Mouse (Mus musculus) heart, postnatal 10 days (tissue): Measurements from ENCODE around the gene Gm4513. TPM values are rescaled to one million over a fixed set of nuclear protein-coding genes. Genes with fewer than 3 reads are reported as not detected.
"Not testable (repeated sequence)": the region's sequence is repeated elsewhere in the genome, so short reads cannot be mapped to it uniquely, and the experiment has no call there.

ENCODE experiments used
- DNase-seq, 2 experiments: peaks; one replicate each; pipeline ENCODE4 v3.0.0; 2021
- intact Hi-C: fragments of 180-260 bp; cut with DNase I; formaldehyde crosslinking; loops from one replicate; pipeline ENCODE4 v1.15.1; 2025
- total RNA-seq, 2 experiments: library from RNA; stranded (reverse); gene quantifications; 2 replicates each; pipeline ENCODE4 v1.2.3; 2021

Gene Gm4513
- not detected for total RNA-seq

DNA sequence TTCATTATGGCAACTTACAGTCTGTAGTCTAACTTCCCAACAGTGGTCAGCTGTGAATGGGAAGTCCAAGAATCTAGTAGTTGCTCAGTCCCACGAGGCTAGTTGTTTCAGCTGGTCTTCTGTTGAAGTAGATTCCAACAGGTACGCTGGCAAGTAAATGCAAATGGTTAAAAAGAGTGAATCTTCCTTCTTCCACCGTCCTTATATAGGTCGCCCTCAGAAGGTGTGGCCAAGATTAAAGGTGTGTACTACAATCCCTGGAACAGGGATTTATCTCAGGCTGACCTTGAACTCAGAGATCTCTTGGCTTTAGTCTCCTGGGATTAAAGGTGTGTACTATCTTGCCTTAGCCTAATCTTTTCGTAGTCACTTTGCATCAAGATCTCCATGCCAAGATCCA, at the start of gene Gm4513:
Gene Gm4513 (minus strand): TSS at position 101 of the 400 bp plus-strand sequence.
- DNase-seq, intact Hi-C loops: not testable (repeated sequence)

DNA sequence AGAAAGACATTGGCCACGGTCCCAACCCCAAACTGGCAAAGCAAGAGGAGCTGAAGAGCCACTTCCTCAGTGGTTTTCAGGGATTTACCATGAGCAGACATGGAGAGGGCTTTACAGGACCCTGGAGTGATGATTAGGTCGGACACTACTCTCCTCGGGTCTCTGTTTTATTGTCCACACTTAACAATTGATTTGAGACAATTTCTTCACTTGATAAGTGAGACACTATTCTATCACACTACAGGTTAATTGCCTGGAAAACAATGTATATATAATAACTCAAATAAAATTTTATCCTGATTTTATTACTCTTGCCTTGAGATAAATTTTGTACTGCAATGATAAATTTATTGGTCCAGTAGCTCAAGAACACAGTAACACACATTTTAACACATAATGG, 22.7 kb downstream of the Gm4513 start, which contains the start of gene Gm4141:
Gene Gm4141 (minus strand): TSS at position 101 of the 400 bp plus-strand sequence.
- DNase-seq, intact Hi-C loops: not testable (repeated sequence)

DNA sequence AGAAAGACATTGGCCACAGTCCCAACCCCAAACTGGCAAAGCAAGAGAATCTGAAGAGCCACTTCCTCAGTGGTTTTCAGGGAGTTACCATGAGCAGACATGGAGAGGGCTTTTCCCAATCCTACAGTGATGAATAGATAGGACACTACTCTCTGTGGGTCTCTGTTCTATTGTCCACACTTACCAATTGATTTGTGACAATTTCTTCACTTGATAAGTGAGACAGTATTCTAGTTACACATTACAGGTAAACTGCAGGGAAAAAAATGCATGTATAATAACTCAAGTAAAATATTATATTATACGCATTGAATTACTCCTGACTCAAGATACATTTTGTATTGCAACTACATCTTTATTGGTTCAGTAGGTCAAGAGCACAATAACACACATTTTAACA, 53.2 kb downstream of the Gm4513 start, which contains the start of gene Gm5726:
Gene Gm5726 (minus strand): TSS at position 101 of the 400 bp plus-strand sequence.
- intact Hi-C loops, DNase-seq: not testable (repeated sequence)

Other genes with a start within 250 kb of the Gm4513 start
- not detected for gene Gm5728, start 223.6 kb downstream of the Gm4513 start, total RNA-seq
- gene Vmn1r100, start 181.1 kb downstream of the Gm4513 start, total RNA-seq, result not detected
- not detected for gene Vmn1r101, start 156.4 kb downstream of the Gm4513 start, total RNA-seq
- not detected for gene Gm10670, start 124.1 kb downstream of the Gm4513 start, total RNA-seq
- gene Vmn1r103, start 88.5 kb downstream of the Gm4513 start, total RNA-seq, result not detected
- not detected for gene Vmn1r104, start 65.2 kb downstream of the Gm4513 start, total RNA-seq
- not detected for gene Gm5726, start 53.3 kb downstream of the Gm4513 start, total RNA-seq
- gene Gm4141, start 22.8 kb downstream of the Gm4513 start, total RNA-seq, result not detected
- gene Vmn1r107, start 69.9 kb upstream of the Gm4513 start, total RNA-seq, result not detected
- not detected for gene Vmn1r111, start 104.2 kb upstream of the Gm4513 start, total RNA-seq
- not detected for gene Gm10668, start 131.6 kb upstream of the Gm4513 start, total RNA-seq
- gene Vmn1r112, start 172.2 kb upstream of the Gm4513 start, total RNA-seq, result not detected
- not detected for gene Vmn1r113, start 188.3 kb upstream of the Gm4513 start, total RNA-seq
- gene Vmn1r114, start 213.2 kb upstream of the Gm4513 start, total RNA-seq, result not detected
- not detected for gene Vmn1r115, start 246.0 kb upstream of the Gm4513 start, total RNA-seq